Mouse (Mus musculus): ENCODE data around the gene Cacna2d3.

Gene Cacna2d3

GRCm38 (mm10) chr14:29608761-29609160, 112.9 kb downstream of the Cacna2d3 start:
- Histone ChIP-seq H3K9me3 (ENCODE audit: low read length) (no peaks in the 10 kb centered on the region), H3K36me3 (ENCODE audit: insufficient read depth, low read length) (no peaks in the 10 kb centered on the region), H3K27me3 (ENCODE audit: insufficient read depth, low read length) (no peaks in the 10 kb centered on the region), H3K4me1 (replicated peaks; ENCODE audit: low read depth, low read length) (no peaks in the 10 kb centered on the region), H3K4me3 (replicated peaks; ENCODE audit: low read length) (no peak overlapping the region)
- no peak for TF ChIP-seq NANOG (IDR thresholded peaks at IDR 0.05; ENCODE audit: borderline replicate concordance, low read length)
- TF ChIP-seq CTCF (conservative IDR thresholded peaks at IDR 0.05; ENCODE audit: low read length): no peak
- no peak for TF ChIP-seq POU5F1 (IDR thresholded peaks at IDR 0.05; ENCODE audit: borderline replicate concordance, low read length)

- Histone ChIP-seq H3K36me3 (ENCODE audit: insufficient read depth, low read length) (no peaks in the 10 kb centered on the region), H3K9me3 (ENCODE audit: low read length) (no peaks in the 10 kb centered on the region), H3K4me3 (replicated peaks; ENCODE audit: low read length) (no peak overlapping the region), H3K27me3 (ENCODE audit: insufficient read depth, low read length) (no peaks in the 10 kb centered on the region), H3K4me1 (replicated peaks; ENCODE audit: low read depth, low read length) (no peaks in the 10 kb centered on the region)
- TF ChIP-seq NANOG (IDR thresholded peaks at IDR 0.05; ENCODE audit: borderline replicate concordance, low read length) (no peak), POU5F1 (IDR thresholded peaks at IDR 0.05; ENCODE audit: borderline replicate concordance, low read length) (no peak), CTCF (conservative IDR thresholded peaks at IDR 0.05; ENCODE audit: low read length) (no peak)
These were observed 122.2 kb downstream of the Cacna2d3 start for GRCm38 (mm10) chr14:29599428-29599827.

- TF ChIP-seq CTCF (conservative IDR thresholded peaks at IDR 0.05; ENCODE audit: low read length) (no peak), POU5F1 (IDR thresholded peaks at IDR 0.05; ENCODE audit: borderline replicate concordance, low read length) (no peak), NANOG (IDR thresholded peaks at IDR 0.05; ENCODE audit: borderline replicate concordance, low read length) (no peak)
- Histone ChIP-seq H3K36me3 (ENCODE audit: insufficient read depth, low read length) (no peaks in the 10 kb centered on the region), H3K27me3 (ENCODE audit: insufficient read depth, low read length) (no peaks in the 10 kb centered on the region), H3K4me1 (replicated peaks; ENCODE audit: low read depth, low read length) (no peaks in the 10 kb centered on the region), H3K9me3 (ENCODE audit: low read length) (no peaks in the 10 kb centered on the region), H3K4me3 (replicated peaks; ENCODE audit: low read length) (no peak overlapping the region)
These were observed 128.8 kb downstream of the Cacna2d3 start for GRCm38 (mm10) chr14:29592896-29593295.

- TF ChIP-seq NANOG (IDR thresholded peaks at IDR 0.05; ENCODE audit: borderline replicate concordance, low read length) (no peak), POU5F1 (IDR thresholded peaks at IDR 0.05; ENCODE audit: borderline replicate concordance, low read length) (no peak), CTCF (conservative IDR thresholded peaks at IDR 0.05; ENCODE audit: low read length) (no peak)
- no peaks in the 10 kb centered on the region for H3K9me3 ChIP-seq (ENCODE audit: low read length)
- no peak overlapping the region for H3K4me3 ChIP-seq (replicated peaks; ENCODE audit: low read length)
- no peaks in the 10 kb centered on the region for H3K27me3 ChIP-seq (ENCODE audit: insufficient read depth, low read length)
- no peaks in the 10 kb centered on the region for H3K4me1 ChIP-seq (replicated peaks; ENCODE audit: low read depth, low read length)
- H3K36me3 ChIP-seq (ENCODE audit: insufficient read depth, low read length): no peaks in the 10 kb centered on the region
These were observed 132.0 kb downstream of the Cacna2d3 start for GRCm38 (mm10) chr14:29589628-29590027.

GRCm38 (mm10) chr14:29581961-29582360, 139.7 kb downstream of the Cacna2d3 start:
- no peaks in the 10 kb centered on the region for H3K36me3 ChIP-seq (ENCODE audit: insufficient read depth, low read length)
- no peak overlapping the region for H3K4me3 ChIP-seq (replicated peaks; ENCODE audit: low read length)
- H3K27me3 ChIP-seq (ENCODE audit: insufficient read depth, low read length): no peaks in the 10 kb centered on the region
- TF ChIP-seq NANOG (IDR thresholded peaks at IDR 0.05; ENCODE audit: borderline replicate concordance, low read length): no peak
- TF ChIP-seq POU5F1 (IDR thresholded peaks at IDR 0.05; ENCODE audit: borderline replicate concordance, low read length): no peak
- TF ChIP-seq CTCF (conservative IDR thresholded peaks at IDR 0.05; ENCODE audit: low read length): no peak
- no peaks in the 10 kb centered on the region for H3K4me1 ChIP-seq (replicated peaks; ENCODE audit: low read depth, low read length)
- no peaks in the 10 kb centered on the region for H3K9me3 ChIP-seq (ENCODE audit: low read length)

GRCm38 (mm10) chr14:29577786-29578185, 143.9 kb downstream of the Cacna2d3 start:
- TF ChIP-seq NANOG (IDR thresholded peaks at IDR 0.05; ENCODE audit: borderline replicate concordance, low read length) (no peak), CTCF (conservative IDR thresholded peaks at IDR 0.05; ENCODE audit: low read length) (no peak), POU5F1 (IDR thresholded peaks at IDR 0.05; ENCODE audit: borderline replicate concordance, low read length) (no peak)
- no peak overlapping the region for H3K4me3 ChIP-seq (replicated peaks; ENCODE audit: low read length)
- H3K9me3 ChIP-seq (ENCODE audit: low read length): no peaks in the 10 kb centered on the region
- H3K4me1 ChIP-seq (replicated peaks; ENCODE audit: low read depth, low read length): no peaks in the 10 kb centered on the region
- H3K27me3 ChIP-seq (ENCODE audit: insufficient read depth, low read length): no peaks in the 10 kb centered on the region
- H3K36me3 ChIP-seq (ENCODE audit: insufficient read depth, low read length): no peaks in the 10 kb centered on the region

GRCm38 (mm10) chr14:29575551-29575950, 146.1 kb downstream of the Cacna2d3 start:
- Histone ChIP-seq H3K4me3 (replicated peaks; ENCODE audit: low read length) (no peak overlapping the region), H3K27me3 (ENCODE audit: insufficient read depth, low read length) (no peaks in the 10 kb centered on the region), H3K9me3 (ENCODE audit: low read length) (peaks cover 9% of the 10 kb centered on the region; the same call in 1 of the 2 replicates), H3K4me1 (replicated peaks; ENCODE audit: low read depth, low read length) (no peaks in the 10 kb centered on the region), H3K36me3 (ENCODE audit: insufficient read depth, low read length) (no peaks in the 10 kb centered on the region)
- TF ChIP-seq POU5F1 (IDR thresholded peaks at IDR 0.05; ENCODE audit: borderline replicate concordance, low read length) (no peak), CTCF (conservative IDR thresholded peaks at IDR 0.05; ENCODE audit: low read length) (no peak)

GRCm38 (mm10) chr14:29562704-29563103, 159.0 kb downstream of the Cacna2d3 start:
- H3K4me1 ChIP-seq (replicated peaks; ENCODE audit: low read depth, low read length): no peaks in the 10 kb centered on the region
- TF ChIP-seq POU5F1 (IDR thresholded peaks at IDR 0.05; ENCODE audit: borderline replicate concordance, low read length) (no peak), NANOG (IDR thresholded peaks at IDR 0.05; ENCODE audit: borderline replicate concordance, low read length) (no peak), CTCF (conservative IDR thresholded peaks at IDR 0.05; ENCODE audit: low read length) (no peak)
- H3K4me3 ChIP-seq (replicated peaks; ENCODE audit: low read length): no peak overlapping the region
- H3K36me3 ChIP-seq (ENCODE audit: insufficient read depth, low read length): no peaks in the 10 kb centered on the region
- no peaks in the 10 kb centered on the region for H3K9me3 ChIP-seq (ENCODE audit: low read length)
- H3K27me3 ChIP-seq (ENCODE audit: insufficient read depth, low read length): no peaks in the 10 kb centered on the region

GRCm38 (mm10) chr14:29561122-29561834, 160.4 kb downstream of the Cacna2d3 start:
- H3K27me3 ChIP-seq (ENCODE audit: insufficient read depth, low read length): no peaks in the 10 kb centered on the region
- TF ChIP-seq NANOG (IDR thresholded peaks at IDR 0.05; ENCODE audit: borderline replicate concordance, low read length) (no peak), CTCF (conservative IDR thresholded peaks at IDR 0.05; ENCODE audit: low read length) (no peak), POU5F1 (IDR thresholded peaks at IDR 0.05; ENCODE audit: borderline replicate concordance, low read length) (no peak)
- H3K4me1 ChIP-seq (replicated peaks; ENCODE audit: low read depth, low read length): no peaks in the 10 kb centered on the region
- H3K4me3 ChIP-seq (replicated peaks; ENCODE audit: low read length): no peak overlapping the region
- H3K9me3 ChIP-seq (ENCODE audit: low read length): no peaks in the 10 kb centered on the region
- no peaks in the 10 kb centered on the region for H3K36me3 ChIP-seq (ENCODE audit: insufficient read depth, low read length)

Measured in E14TG2a.4 (cell line).